Mouse (Mus musculus): ENCODE data around the gene Gpr143. TPM values are rescaled to one million over a fixed set of nuclear protein-coding genes. Genes with fewer than 3 reads are reported as not detected.
"Not testable (repeated sequence)": the region's sequence is repeated elsewhere in the genome, so short reads cannot be mapped to it uniquely, and the experiment has no call there.

The Gpr143 gene
- total RNA-seq (2021), result not detected

- peak; percentile 13 for DNase-seq
Measured at GRCm38 (mm10) chrX:152781720-152782403, at the start of gene Gpr143. Gpr143 (plus strand) TSS chrX:152781921.

- no peak for DNase-seq
Measured at GRCm38 (mm10) chrX:152735283-152735682, 46.4 kb upstream of the Gpr143 start.

- DNase-seq, result no peak
Measured at GRCm38 (mm10) chrX:152738191-152738590, 43.5 kb upstream of the Gpr143 start.

- DNase-seq, result no peak
Measured at GRCm38 (mm10) chrX:152738759-152739368, 42.9 kb upstream of the Gpr143 start.

DNA sequence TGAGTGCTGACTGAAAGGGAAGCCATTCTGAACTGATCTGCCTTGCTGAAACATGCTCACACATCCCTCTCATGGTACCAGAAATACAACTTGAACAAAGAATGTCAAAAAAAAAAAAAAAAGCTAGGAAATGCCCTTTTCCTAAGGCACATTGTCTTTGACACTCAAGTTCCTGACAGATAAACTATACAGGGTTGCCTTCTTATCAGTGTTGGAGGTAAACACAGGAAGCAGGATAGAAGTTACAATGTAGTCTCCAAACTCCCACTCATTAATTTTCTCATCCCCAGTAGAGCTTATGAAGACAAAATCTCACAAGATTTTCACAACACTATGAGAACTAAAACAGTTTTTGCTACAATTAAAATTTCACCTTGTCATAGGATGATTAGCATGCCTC, 38.1 kb upstream of the Gpr143 start:
- DNase-seq, result no peak

DNA sequence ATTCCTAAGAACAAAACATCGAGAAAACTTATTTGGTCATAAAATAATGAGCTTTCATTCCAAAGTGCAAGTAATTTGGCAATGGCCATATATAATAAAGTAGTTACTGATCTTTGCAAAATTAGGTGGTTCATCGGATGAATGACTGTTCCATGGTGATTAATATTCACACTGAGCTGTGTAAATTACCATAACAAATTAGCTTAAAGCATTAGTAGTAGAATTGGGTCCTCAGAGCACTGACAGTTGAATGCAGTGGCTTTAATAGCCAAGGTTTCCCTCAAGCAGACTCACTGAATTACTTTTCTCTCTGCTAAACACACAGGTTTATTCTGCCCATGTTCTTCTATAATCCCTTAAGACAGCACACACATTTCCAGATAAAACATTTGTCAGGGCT, 35.8 kb upstream of the Gpr143 start:
- no peak for DNase-seq

GRCm38 (mm10) chrX:152755819-152756218, 25.9 kb upstream of the Gpr143 start:
- no peak for DNase-seq

- no peak for DNase-seq
Measured at GRCm38 (mm10) chrX:152756293-152756692, 25.4 kb upstream of the Gpr143 start.

- no peak for DNase-seq
Measured at GRCm38 (mm10) chrX:152762437-152762836, 19.3 kb upstream of the Gpr143 start.

DNA sequence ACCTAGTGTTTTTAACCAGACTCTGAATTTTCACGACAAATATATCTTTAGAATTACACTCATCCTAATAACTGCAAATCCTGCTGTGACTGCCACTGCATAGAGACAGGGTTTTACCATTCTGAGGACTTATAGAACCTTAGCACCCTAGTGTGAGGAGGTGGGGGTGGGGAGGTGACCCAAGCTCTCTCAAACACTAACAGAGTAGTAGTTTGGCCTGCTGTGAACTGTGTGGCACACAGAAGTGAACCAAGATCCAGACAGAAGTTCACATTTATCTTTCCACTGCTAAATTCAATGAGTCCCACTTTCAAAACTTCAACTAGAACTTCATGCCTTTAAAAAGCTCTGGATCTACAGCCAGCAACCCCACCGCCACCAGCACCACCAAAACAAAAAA, 18.9 kb upstream of the Gpr143 start:
- DNase-seq, result no peak

GRCm38 (mm10) chrX:152764171-152764570, 17.6 kb upstream of the Gpr143 start:
- DNase-seq, result no peak

DNA sequence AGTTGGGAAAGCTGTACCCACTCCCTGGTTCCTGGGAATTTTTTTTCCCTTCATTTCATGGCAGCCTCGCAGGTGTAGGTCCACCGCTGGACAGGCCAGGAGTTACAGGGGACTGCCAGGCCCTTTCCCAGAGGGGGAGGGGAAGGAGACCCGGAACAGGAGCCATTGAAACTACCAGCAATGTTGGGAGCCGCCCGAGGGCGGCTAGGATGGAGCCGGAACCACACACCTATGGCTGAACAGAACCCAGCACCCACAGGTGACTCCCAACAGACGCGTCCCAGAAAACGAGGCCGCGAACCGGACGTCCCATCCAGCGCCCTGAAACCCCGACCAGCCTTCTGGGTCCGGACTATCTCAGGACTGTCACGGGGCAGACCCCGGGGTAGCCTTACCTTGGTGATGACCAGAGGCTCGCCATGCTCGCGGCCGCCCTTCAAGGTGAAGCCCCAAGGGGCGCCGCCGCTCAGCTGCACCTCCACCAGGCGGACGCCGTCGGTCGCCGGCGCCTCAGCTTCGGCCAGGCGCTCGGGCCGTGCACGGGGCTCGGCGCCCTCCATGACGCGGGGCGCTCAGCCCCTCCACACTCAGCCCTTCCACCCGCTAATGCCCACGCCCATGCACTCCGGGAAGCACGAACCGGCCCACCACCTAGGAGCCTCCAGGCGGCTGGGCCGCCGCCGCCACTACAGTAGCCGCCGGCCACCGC, 12.7 kb upstream of the Gpr143 start, which contains the start of gene Shroom2:
Shroom2 (minus strand) TSS at position 575 of the 709 bp plus-strand sequence.
- peak; percentile 26 for DNase-seq

DNA sequence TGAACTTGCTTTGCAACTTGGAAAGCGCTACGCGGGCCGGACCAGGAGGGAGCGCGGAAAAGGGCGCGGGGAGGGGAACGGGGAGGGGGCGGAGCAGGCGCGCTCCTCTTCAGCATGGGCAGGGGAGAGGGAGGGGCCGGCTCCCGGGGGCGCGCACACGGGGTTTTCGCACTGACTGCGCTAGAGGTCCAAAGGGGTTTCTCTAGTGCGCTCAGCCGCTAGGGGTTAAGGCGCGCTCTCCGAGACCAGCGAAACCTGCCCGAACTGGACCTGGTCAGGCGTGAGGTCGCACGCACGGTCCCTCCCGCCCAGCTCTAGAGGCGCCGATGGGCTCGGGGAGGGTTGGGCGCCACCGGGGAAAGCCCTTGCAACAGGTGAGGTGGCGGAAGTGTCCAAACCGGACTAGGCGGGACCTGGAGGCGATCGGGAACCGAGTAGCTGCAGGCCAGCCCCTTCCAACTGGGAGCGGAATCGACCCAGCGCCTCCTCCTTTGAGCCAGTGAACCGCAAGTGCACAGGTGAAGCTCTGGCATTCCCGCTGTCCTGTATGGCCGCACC, 12.0 kb upstream of the Gpr143 start:
- DNase-seq, result peak; percentile 72

- DNase-seq, result no peak
Measured at GRCm38 (mm10) chrX:152788129-152788528, 6.4 kb downstream of the Gpr143 start.

GRCm38 (mm10) chrX:152788611-152789010, 6.9 kb downstream of the Gpr143 start:
- DNase-seq, result no peak

DNA sequence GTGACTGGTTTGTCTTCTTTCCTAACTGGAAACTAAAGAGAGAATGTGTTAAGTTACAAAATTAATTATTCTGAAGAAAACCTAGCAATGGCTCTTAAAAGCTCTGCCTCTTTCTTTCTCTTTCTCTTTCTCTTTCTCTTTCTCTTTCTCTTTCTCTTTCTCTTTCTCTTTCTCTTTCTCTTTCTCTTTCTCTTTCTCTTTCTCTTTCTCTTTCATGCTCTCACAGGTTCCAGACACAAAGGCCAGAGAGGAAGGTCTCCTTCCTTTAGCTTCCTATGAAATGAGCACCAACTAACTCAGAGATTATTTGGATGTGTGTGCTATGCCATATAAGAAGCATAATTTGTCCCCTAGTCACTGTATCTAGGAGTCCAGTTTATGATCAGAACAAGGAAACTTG, 23.6 kb downstream of the Gpr143 start:
- no peak for DNase-seq

DNA sequence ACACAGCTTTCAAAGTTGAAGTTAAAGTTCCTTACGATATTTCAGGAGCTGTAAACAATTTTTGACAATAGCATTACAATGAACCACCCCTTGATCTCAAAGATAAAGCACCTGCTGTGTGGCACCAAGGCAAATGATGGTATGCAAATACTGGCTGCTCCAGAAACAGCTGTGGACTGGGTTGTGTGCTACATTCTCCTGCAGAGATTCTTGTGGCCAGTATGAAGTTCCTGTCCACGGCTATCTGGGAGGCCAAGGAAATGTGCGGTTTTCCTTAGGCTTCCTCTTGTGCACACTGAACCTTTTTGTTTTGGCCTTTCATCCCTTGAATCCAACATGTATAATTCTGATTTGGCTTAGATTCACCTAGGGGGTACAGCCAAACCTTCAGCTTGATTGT, 31.6 kb downstream of the Gpr143 start:
- DNase-seq, result no peak

DNA sequence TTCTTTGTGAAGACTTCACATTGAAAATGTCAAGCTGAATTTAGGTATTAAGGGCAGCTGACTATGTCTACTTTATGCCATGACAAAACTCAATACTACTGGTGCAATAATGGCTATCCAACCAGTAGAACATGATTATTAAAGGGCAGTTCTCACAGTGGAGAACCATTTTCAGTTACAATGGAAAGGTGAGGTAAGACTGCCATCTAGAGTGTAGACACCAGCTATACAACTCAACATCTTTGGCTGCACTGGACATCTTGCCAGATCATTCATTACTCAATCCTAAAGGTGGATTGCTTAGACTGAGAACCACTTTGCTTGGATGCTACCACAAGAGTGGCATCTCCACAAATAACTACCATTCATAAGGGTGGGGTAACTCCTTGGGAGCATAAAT, 37.3 kb downstream of the Gpr143 start:
- DNase-seq, result peak; percentile 5

GRCm38 (mm10) chrX:152831003-152831550, 49.4 kb downstream of the Gpr143 start:
- DNase-seq, result not testable (repeated sequence)

GRCm38 (mm10) chrX:152834940-152835339, 53.2 kb downstream of the Gpr143 start:
- peak; percentile 45 for DNase-seq

DNA sequence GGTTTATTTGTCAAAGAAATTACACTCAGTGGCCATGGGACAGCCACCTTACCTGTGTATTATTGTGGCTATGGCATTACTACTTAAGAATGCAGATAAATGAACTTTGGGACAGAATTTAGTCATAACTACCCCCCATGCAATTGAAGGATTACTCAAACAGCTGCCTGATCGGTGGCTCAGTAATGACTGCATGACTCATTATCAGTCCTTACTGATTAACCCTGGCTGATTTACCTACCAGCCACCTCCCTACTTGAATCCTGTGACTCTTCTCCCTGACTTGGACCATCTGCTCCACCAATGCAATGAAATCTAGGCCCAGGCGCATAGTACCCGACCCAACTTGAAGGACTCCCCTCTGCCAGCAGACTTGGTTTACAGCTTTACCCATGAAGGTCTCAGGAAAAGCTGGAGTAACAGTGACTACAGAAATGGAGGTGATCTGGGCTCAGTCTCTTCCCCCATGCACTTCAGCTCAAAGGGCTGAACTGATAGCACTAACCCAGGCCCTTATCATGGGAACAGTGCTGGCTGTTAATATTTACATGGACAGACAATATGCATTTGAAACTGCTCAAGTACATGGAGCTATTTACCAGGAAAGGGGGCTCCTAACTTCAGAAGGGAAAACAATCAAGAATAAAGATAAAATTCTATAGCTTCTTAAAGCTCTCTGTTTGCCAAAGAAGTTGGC, 73.5 kb downstream of the Gpr143 start:
- DNase-seq, result no peak

Measured in heart, postnatal 4 days (tissue).